Mouse (Mus musculus) embryonic facial prominence, embryonic 10.5 days (tissue): ENCODE results near the gene Ptprd. TPM values are rescaled to one million over a fixed set of nuclear protein-coding genes. Genes with fewer than 3 reads are reported as not detected.

Source experiments
- DNase-seq: peaks from one replicate; pipeline ENCODE4 v3.0.0-alpha.2; 2017; ENCODE audit warnings: low spot score
- H3K27ac ChIP-seq: fragments of 300-500 bp; sonication (generic); replicated peaks from 2 replicates; pipeline ENCODE4 v1.5.1; 2016; ENCODE audit warnings: mild to moderate bottlenecking
- H3K27me3 ChIP-seq: fragments of 300-500 bp; sonication (generic); replicated peaks from 2 replicates; pipeline ENCODE4 v1.6.1; 2016; ENCODE audit warnings: low read depth, mild to moderate bottlenecking; ENCODE audit not compliant: poor library complexity, severe bottlenecking
- H3K36me3 ChIP-seq: fragments of 300-500 bp; sonication (generic); replicated peaks from 2 replicates; pipeline ENCODE4 v1.6.1; 2016; ENCODE audit warnings: mild to moderate bottlenecking, moderate library complexity
- H3K4me1 ChIP-seq: fragments of 300-500 bp; sonication (generic); 2 replicates; pipeline ENCODE4 v1.6.1; 2016
- H3K4me3 ChIP-seq: fragments of 300-500 bp; sonication (generic); 2 replicates; pipeline ENCODE4 v1.5.1; 2016; ENCODE audit warnings: mild to moderate bottlenecking, moderate library complexity
- H3K9me3 ChIP-seq: fragments of 300-500 bp; sonication (generic); 2 replicates; pipeline ENCODE4 v1.6.1; 2016; ENCODE audit warnings: mild to moderate bottlenecking
- WGBS: fragments of 180-500 bp; shearing (Covaris S2); methylation state at CpG from one replicate; pipeline ENCODE4 v1.1.7; 2016; 5-methylcytosine and 5-hydroxymethylcytosine counted together
- polyA plus RNA-seq: library from polyadenylated mRNA; unstranded; fragments of >200 nt; fragmentation: Nextera tagmentation; extraction: Ambion mirVana; gene quantifications from 2 replicates; pipeline ENCODE4 v1.2.1, GENCODE M21; 2016

Gene Ptprd
- polyA plus RNA-seq, 1 experiment from 2014 or later, result 11.7 TPM

DNA sequence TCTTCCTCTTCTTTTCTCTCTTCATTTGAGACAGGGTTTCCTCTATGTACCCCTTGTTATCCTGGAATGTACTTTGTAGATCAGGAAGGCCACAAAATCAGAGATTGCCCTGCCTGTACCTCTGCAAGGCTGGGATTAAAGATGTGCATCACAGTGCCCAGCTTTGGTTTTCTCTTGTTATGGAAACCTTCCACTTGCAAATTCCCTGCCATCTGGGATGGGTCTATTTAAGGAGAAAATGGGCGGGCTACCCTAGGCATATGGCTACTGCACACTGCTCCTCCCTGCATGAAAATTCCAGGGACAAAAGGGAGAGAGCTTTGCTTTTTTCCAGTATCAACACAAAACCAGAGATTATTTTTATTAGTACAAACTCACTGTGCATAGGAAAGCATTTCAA lies 2036.7 kb downstream of the Ptprd start:
- Histone ChIP-seq H3K27ac (no peak overlapping the region), H3K4me3 (no peak overlapping the region), H3K4me1 (no peaks in the 10 kb centered on the region), H3K36me3 (no peaks in the 10 kb centered on the region), H3K27me3 (no peaks in the 10 kb centered on the region), H3K9me3 (no peaks in the 10 kb centered on the region)
- WGBS, result 79% methylated on average over 1 of the region's 1 CpGs
- DNase-seq, result no peak

GRCm38 (mm10) chr4:76155750-76156149 lies 2056.0 kb downstream of the Ptprd start:
- DNase-seq, result no peak
- Histone ChIP-seq H3K9me3 (no peaks in the 10 kb centered on the region), H3K27me3 (no peaks in the 10 kb centered on the region), H3K4me3 (no peak overlapping the region), H3K36me3 (no peaks in the 10 kb centered on the region), H3K4me1 (no peaks in the 10 kb centered on the region), H3K27ac (no peak overlapping the region)
- 86% methylated on average over 1 of the region's 1 CpGs for WGBS

GRCm38 (mm10) chr4:76154190-76154589 lies 2057.6 kb downstream of the Ptprd start:
- Histone ChIP-seq H3K9me3 (no peaks in the 10 kb centered on the region), H3K36me3 (no peaks in the 10 kb centered on the region), H3K4me3 (no peak overlapping the region), H3K27me3 (no peaks in the 10 kb centered on the region), H3K27ac (no peak overlapping the region), H3K4me1 (no peaks in the 10 kb centered on the region)
- DNase-seq, result no peak
- 57% methylated on average over 2 of the region's 2 CpGs for WGBS

DNA sequence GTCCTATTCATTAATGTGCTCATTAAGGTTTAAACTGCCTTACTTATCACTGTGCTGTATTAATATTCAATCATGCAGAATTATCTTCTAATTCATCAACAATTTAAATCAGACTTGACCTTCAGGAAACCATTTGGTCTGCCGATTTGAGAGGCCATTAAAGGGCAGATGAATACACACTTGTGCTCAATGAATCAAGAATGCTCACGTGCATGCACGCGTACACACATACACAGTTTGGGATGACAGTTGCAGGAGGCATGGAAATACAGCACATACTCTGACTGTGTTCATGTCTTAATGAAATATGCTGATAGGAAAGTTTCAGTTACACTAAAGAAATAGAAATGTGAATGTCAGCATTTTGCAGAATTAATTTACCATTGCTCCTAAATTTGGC lies 2066.8 kb downstream of the Ptprd start:
- WGBS, result 86% methylated on average over 4 of the region's 4 CpGs
- Histone ChIP-seq H3K9me3 (no peaks in the 10 kb centered on the region), H3K36me3 (no peaks in the 10 kb centered on the region), H3K27ac (no peak overlapping the region), H3K4me1 (no peaks in the 10 kb centered on the region), H3K27me3 (no peaks in the 10 kb centered on the region), H3K4me3 (no peak overlapping the region)
- DNase-seq, result no peak

DNA sequence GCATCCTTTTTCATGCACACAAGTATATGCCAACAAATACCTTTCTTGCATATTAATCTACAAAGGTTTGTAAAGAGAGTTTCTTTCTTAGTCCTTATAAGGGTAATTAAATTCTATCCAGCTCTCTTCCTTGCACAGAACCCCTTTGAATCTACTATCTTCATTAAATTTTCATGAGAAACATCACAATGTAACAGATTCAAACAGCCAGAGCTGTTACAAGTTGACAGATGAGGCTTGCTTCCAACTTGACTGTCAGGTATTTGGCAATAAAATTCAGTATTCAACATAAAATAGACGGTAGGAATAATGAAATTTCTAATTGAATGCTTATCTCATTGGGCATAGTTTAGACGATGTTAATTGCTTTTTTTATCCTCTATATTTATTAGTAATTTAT lies 2067.4 kb downstream of the Ptprd start:
- 88% methylated on average over 2 of the region's 2 CpGs for WGBS
- Histone ChIP-seq H3K4me1 (no peaks in the 10 kb centered on the region), H3K27me3 (no peaks in the 10 kb centered on the region), H3K27ac (no peak overlapping the region), H3K9me3 (no peaks in the 10 kb centered on the region), H3K36me3 (no peaks in the 10 kb centered on the region), H3K4me3 (no peak overlapping the region)
- DNase-seq, result no peak

DNA sequence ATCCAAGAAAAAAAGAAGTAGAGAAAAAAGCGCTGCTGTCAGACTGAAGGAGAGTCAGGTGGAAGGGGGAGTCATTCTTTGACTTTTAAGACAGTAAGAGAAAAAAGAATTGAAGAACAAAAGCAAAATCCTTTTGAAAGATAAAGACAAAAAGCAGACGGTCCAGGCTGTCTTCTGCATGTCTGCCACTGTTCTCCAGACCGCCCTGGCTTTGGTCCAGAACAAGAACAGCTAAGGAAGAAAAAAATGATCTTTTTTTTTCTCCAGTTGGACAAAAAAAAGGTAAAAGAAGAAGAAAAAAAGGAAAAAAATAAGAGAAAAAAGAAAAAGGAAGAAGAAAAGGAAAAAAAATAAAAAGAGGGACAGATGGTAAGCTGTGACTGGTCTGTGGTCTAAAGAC lies 2073.9 kb downstream of the Ptprd start:
- Histone ChIP-seq H3K27me3 (no peaks in the 10 kb centered on the region), H3K4me3 (no peak overlapping the region), H3K9me3 (no peaks in the 10 kb centered on the region), H3K4me1 (no peaks in the 10 kb centered on the region), H3K36me3 (no peaks in the 10 kb centered on the region), H3K27ac (no peak overlapping the region)
- WGBS, result 70% methylated on average over 3 of the region's 3 CpGs
- DNase-seq, result no peak

GRCm38 (mm10) chr4:76136625-76137024 lies 2075.1 kb downstream of the Ptprd start:
- no peaks in the 10 kb centered on the region for H3K27me3 ChIP-seq
- H3K9me3 ChIP-seq, result no peaks in the 10 kb centered on the region
- DNase-seq, result no peak
- H3K27ac ChIP-seq, result no peak overlapping the region
- H3K4me3 ChIP-seq, result no peak overlapping the region
- 85% methylated on average over 14 of the region's 14 CpGs for WGBS
- no peaks in the 10 kb centered on the region for H3K4me1 ChIP-seq
- no peaks in the 10 kb centered on the region for H3K36me3 ChIP-seq

DNA sequence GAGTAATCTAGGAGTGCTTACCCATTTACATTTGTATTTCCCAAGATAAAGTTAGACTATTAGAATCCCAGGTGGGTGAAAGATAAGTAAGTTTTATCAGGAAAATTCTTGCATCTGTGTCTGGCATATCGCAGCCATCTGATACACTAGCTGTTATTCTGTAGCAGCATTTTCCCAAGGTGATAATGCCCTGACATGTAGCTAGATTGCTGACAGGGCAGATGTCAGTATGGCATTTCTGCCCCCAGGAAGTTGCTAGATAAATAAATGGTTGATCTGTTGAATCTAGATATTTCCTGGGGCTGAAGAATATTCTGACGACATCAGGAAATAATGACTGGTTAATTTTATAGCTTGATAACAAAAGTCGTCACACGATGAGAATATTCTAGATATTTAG lies 2119.9 kb downstream of the Ptprd start:
- Histone ChIP-seq H3K27ac (no peak overlapping the region), H3K4me3 (no peak overlapping the region), H3K27me3 (no peaks in the 10 kb centered on the region), H3K36me3 (peaks cover 3% of the 10 kb centered on the region; the same call in 1 of the 2 replicates), H3K4me1 (no peaks in the 10 kb centered on the region), H3K9me3 (no peaks in the 10 kb centered on the region)
- WGBS, result 91% methylated on average over 4 of the region's 4 CpGs
- DNase-seq, result no peak

GRCm38 (mm10) chr4:76089866-76090265 lies 2121.9 kb downstream of the Ptprd start:
- peaks cover 14% of the 10 kb centered on the region; the same call in 1 of the 2 replicates for H3K36me3 ChIP-seq
- no peaks in the 10 kb centered on the region for H3K27me3 ChIP-seq
- no peak overlapping the region for H3K27ac ChIP-seq
- H3K4me3 ChIP-seq, result no peak overlapping the region
- H3K9me3 ChIP-seq, result no peaks in the 10 kb centered on the region
- H3K4me1 ChIP-seq, result no peaks in the 10 kb centered on the region
- no peak for DNase-seq

DNA sequence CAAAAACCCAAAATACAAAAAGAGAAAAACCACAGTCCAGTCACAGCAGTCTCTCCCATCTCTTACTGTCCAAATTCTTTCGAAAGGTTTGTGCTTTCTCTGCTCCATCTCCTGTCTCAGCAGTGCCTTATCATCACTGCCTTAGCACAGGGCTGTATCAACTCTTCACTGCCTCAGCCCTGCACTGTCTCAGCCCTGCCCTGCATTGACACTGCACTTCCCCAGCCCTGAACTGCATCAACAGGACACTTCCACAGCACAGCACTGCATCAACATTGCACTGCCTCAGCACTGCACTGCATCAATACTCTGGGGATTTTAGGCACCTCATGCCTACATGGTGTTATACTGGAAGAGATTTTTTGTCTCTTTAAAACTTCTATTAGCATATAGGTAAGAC lies 2135.7 kb downstream of the Ptprd start:
- no peak overlapping the region for H3K27ac ChIP-seq
- H3K36me3 ChIP-seq, result no peaks in the 10 kb centered on the region; the same call in 1 of the 2 replicates
- no peak overlapping the region for H3K4me3 ChIP-seq
- H3K4me1 ChIP-seq, result no peaks in the 10 kb centered on the region
- 82% methylated on average over 1 of the region's 1 CpGs for WGBS
- DNase-seq, result no peak
- no peaks in the 10 kb centered on the region for H3K27me3 ChIP-seq
- no peaks in the 10 kb centered on the region for H3K9me3 ChIP-seq

DNA sequence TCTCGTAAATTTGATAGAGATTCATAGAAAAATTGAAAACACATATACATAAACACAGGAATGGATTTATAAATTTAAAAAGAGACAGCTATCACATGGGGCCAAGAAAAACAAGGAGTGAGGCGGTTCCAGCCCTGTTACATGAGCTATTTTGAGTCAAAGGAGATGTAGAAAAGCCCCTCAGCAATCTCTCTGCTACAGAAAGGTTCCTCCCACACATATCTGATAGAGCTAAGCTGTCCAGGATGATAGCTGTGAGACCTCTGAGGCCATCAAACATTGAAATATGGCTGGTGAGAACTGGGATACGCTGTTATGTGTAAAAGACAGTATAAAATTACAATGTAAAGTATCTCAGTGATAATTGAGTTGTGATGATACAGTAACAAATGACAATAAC lies 2138.5 kb downstream of the Ptprd start:
- WGBS, result 86% methylated on average over 3 of the region's 3 CpGs
- H3K27ac ChIP-seq, result no peak overlapping the region
- no peaks in the 10 kb centered on the region for H3K27me3 ChIP-seq
- no peak for DNase-seq
- no peaks in the 10 kb centered on the region for H3K9me3 ChIP-seq
- H3K4me3 ChIP-seq, result no peak overlapping the region
- H3K4me1 ChIP-seq, result no peaks in the 10 kb centered on the region
- H3K36me3 ChIP-seq, result no peaks in the 10 kb centered on the region

DNA sequence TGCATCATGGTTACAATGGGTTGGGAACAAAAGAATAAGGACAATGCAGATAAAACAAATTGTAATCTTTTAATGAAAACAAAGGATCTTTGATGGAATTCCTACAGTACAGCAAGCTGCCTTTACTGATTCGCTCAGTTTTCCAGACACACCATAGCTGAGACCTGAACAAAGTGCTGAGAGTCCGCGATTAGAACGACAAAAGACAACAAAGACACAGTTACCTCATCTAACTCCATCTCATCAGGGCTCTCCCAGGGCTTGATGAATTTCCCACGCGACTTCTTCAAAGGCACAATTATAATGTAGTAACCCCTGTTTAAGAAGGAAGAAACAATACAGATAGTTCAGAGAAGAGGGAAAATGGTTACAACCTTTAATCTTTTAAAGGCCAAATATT lies 2140.0 kb downstream of the Ptprd start:
- Histone ChIP-seq H3K4me1 (no peaks in the 10 kb centered on the region), H3K27me3 (no peaks in the 10 kb centered on the region), H3K36me3 (no peaks in the 10 kb centered on the region), H3K9me3 (no peaks in the 10 kb centered on the region), H3K27ac (no peak overlapping the region), H3K4me3 (no peak overlapping the region)
- no peak for DNase-seq
- 84% methylated on average over 6 of the region's 6 CpGs for WGBS

DNA sequence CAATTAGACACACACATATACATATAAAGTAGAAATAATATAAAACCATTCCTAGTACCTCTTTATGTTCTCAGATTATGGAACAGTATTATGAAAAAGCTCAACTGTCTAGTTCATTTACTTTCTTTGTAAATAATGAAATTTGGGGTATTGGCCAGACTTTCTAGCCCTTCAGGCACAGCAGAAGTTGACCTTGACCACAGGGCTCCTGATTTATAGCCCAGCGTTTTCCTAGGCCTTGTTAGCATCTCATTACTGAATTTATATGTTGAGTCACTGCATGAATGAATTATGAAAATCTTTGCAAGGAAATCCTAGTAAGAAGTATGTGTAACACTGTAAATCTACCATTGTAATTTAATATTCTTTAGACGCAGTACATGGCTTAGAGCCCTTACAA lies 2154.9 kb downstream of the Ptprd start:
- Histone ChIP-seq H3K36me3 (no peaks in the 10 kb centered on the region), H3K27ac (no peak overlapping the region), H3K4me1 (no peaks in the 10 kb centered on the region), H3K27me3 (no peaks in the 10 kb centered on the region), H3K4me3 (no peak overlapping the region), H3K9me3 (no peaks in the 10 kb centered on the region)
- DNase-seq, result no peak
- 80% methylated on average over 2 of the region's 2 CpGs for WGBS

DNA sequence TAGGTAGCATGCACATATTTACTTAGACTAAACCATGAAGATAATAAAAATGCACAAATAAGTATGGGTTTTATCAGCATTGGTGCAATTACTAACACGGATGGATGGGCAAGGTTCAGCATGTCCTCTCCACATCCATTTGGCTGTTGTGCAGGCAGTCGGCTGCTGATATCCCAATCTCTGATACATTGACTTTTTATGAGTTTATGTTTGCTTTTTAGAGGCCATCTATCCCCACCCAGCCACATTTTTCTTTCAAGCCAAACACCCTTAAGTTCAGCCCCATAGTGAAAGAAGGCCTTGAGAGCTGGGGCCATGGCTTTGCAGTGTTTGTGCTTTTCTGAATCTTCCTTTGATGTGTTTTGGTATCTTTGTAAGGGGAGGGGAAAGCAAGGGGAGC lies 2166.1 kb downstream of the Ptprd start:
- Histone ChIP-seq H3K4me1 (peaks cover 3% of the 10 kb centered on the region; the same call in 1 of the 2 replicates), H3K4me3 (no peak overlapping the region), H3K27ac (no peak overlapping the region), H3K36me3 (peaks cover 6% of the 10 kb centered on the region; the same call in 1 of the 2 replicates), H3K9me3 (no peaks in the 10 kb centered on the region), H3K27me3 (no peaks in the 10 kb centered on the region)
- no peak for DNase-seq
- 84% methylated on average over 2 of the region's 2 CpGs for WGBS
